Mouse (Mus musculus) layer of hippocampus, postnatal 14 days (tissue): Measurements from ENCODE around the gene Erbb2. TPM values are rescaled to one million over a fixed set of nuclear protein-coding genes. Genes with fewer than 3 reads are reported as not detected.
"Not testable (repeated sequence)": the region's sequence is repeated elsewhere in the genome, so short reads cannot be mapped to it uniquely, and the experiment has no call there.

Source experiments
- DNase-seq, 2 experiments: peaks; one replicate each; pipeline ENCODE4 v3.0.0; 2021 to 2022; ENCODE audit warnings: low spot score in 2 of 2, mixed read lengths in 1 of 2
- long read RNA-seq, 2 experiments: library from polyadenylated mRNA; stranded (forward); transcript quantifications; one replicate each; pipeline ENCODE4 v2.0.0; 2021
- total RNA-seq, 2 experiments: library from RNA; stranded (reverse); gene quantifications; 2 replicates each; pipeline ENCODE4 v1.2.3; 2021

Erbb2 gene
- total RNA-seq: 1 to 10 TPM; 2.4 to 2.9 TPM
- long read RNA-seq, experiment 1, full-length matches to known transcripts: 3 of 5 reads
- long read RNA-seq, experiment 1, partial matches to known transcripts: 1 of 5 reads
- long read RNA-seq, experiment 1, other reads (novel, unspliced or antisense): 1 of 5 reads
- long read RNA-seq, experiment 2, full-length matches to known transcripts: 1 of 1 reads
- long read RNA-seq, experiment 2, partial matches to known transcripts: 0 of 1 reads
- long read RNA-seq, experiment 2, other reads (novel, unspliced or antisense): 0 of 1 reads

DNA sequence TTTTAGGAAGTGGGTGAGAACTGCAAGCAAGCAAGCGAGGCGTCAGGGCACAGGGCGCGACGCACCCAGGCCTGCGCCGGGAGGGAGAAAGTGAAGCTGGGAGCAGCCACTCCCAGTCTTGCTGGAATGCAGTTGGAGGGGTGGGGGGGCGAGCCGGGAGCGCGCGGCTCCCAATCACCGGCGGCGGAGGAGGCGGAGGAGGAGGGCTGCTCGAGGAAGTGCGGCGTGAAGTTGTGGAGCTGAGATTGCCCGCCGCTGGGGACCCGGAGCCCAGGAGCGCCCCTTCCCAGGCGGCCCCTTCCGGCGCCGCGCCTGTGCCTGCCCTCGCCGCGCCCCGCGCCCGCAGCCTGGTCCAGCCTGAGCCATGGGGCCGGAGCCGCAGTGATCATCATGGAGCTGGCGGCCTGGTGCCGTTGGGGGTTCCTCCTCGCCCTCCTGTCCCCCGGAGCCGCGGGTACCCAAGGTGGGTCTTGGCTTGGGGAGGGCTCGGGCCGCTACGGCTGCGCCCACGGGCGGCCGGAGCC, at the start of gene Erbb2:
Gene Erbb2, plus strand, starts transcription at position 198 of the 524 bp plus-strand sequence.
- DNase-seq: no peak

DNA sequence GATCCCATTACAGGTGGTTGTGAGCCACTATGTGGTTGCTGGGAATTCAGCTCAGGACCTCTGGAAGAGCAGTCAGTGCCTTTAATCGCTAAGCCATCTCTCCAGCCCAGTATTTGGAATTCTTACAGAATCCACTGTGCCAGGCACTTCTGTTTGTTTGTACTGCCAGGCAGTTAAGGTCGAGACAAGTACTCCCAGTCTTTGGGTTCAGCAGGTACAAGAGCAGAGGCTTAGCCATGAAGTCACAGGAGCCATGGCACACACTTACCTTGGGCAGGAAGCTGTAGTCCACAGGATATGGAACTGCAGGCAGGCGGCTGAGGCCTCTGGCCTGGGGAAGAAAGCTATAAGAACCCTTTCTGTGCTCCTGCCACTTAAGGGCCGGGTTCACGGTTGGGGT, 48.5 kb upstream of the Erbb2 start:
- no peak for DNase-seq

DNA sequence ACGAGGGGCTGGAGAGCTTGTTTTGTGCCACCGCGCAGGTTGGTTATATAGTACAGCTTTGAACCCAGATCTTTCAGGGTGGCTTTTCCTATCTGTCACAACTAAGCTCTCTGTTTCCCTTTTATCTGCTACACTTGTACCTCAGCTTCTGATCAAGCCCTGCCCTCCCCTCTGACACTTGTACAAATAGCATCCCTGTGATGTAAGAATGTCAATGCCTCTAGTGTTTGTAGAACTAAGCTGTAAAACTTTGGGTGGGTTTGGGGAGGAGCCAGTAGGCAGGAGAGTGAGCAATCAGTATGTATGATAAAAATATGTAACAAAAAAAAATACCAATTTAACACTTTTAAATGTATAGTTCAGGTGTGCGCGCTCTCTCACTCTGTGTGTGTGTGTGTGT, 47.9 kb upstream of the Erbb2 start:
- no peak for DNase-seq

DNA sequence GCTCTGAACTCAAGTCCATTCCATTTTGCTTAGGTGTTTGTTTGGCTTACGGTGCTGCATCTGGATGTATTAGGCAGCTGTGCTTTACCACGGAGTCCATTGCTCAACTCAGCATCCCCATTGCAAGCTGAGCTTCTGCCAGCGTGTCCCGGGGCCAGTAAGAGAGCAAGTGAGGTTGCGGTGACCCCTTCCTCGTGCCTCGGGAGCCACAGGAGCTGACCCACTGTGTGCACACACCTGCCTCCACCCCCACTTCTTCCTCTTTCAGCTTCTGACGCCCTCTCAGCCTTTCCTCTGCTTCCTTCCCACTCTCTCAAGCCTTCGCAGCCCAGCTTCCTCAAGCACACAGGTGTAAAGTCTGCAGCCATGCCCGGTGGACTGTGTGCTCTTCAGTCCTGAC, 46.0 kb upstream of the Erbb2 start:
- no peak for DNase-seq

DNA sequence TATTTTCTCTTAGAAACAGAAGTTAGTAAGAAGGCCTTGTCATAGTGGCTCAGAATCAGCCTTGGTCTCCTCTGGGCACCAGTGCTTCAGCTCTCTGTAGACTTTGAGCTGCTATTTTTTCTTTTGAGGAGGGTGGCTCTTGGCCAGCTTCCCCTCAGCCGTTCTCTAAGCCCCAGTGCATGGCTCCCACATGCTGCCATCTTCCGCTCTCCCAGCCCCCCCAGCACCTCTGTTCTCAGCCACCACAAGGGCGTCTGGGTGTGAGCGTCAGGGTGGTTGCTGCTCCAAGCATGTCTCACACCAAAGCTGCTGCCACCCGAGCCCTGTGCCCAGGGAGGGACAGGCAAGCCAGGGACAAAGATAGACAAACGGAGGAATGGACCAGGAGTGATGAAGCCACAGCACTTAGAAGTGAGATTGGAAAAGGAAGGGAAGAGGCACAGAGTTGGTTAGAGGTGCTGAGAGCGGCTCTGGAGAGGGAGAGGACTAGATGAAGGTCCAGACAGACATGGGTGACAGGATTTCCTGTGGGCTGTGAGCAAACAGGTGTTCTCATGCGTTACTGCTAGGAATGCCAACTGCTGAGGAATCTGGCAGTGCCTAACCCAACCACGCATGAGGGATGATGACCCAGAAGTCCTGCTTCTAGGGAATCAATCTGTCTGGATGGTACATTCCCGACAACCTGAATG, 45.0 kb upstream of the Erbb2 start:
- DNase-seq: no peak

DNA sequence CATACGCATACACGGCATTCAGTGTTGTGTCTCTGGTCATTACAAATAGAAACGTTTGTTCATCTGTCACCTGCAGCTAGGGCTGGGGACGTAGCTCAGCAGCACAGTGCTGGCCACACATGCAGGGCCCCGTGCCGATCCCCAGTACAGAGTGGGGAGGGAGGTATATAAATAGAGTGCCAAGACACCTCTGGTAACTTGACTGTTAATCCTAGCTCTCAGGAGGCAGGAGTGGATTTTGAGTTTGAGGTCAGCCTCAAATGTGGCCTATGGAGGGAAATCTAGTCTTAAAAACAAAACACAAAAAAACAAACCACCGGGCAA, 44.4 kb upstream of the Erbb2 start:
- DNase-seq: no peak

DNA sequence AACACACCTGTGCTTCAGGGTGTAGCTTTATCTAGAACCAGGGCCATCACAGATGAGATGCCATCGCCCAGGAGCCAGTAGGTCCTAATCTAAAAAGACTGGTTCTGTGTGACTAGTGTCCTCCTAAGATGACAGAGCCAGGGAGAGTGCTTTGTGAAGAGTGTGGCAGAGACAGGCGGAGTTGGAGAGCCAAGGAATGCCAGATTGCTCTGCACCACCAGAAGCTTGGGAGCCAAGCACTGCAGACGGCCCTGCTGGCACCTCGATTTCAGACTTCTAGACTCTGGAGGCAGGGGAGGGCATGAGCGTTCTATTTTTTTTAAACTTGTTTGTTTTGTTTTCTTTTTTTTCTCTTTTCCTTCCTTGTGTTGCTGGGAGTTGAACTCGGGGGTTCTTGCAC, 42.9 kb upstream of the Erbb2 start:
- peak in 1 of 2 experiments; percentile 77 for DNase-seq

DNA sequence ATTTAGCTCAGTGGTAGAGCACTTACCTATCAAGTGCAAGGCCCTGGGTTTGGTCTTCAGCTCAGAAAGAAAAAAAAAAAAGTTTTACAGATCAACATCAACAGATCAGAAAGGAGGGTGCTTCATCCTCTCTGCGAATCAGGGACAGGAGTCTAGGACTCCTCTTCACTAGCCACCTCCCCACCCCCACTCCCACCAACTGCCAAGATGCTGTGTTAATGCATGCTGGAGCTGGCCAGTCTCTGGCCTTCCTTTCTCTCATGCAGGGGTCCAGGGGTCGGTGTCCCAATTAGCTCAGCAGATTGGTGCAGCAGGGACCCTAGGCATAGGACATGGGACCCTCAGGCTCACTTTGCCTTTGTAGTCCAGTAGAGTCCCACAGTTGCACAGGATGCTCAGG, 41.7 kb upstream of the Erbb2 start:
- no peak for DNase-seq

DNA sequence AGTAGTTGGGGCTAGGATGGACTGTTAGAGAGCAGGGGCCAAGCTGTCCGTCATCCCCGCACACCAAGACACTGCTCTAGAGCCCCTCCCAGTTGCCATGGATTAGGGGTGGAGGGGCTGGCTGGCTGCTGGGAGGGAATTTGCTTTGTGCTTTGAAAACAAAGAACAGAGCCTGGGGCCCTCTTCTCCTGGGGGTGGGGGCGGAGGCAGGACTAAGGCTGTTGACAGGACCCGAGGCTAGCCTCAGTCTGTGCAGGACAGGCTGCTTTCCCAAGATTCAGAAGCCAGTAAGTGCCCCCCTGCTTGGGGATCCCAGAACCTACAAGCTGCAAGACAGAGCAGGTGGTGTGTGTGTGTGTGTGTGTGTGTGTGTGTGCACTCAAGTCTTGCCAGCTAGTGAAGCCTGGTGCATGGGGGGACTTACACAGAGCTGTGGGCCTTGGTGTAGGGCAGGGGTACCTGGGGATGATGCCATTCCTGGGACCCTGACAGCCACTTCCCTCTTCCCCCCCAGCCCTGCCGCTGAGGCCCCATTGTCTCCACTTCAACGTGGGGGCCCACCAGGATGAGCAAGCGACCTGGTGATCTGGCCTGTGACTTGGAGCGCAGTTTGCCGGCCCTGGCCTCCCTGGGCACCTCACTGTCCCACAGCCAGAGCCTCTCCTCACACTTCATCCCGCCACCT, 40.6 kb upstream of the Erbb2 start:
- no peak for DNase-seq

DNA sequence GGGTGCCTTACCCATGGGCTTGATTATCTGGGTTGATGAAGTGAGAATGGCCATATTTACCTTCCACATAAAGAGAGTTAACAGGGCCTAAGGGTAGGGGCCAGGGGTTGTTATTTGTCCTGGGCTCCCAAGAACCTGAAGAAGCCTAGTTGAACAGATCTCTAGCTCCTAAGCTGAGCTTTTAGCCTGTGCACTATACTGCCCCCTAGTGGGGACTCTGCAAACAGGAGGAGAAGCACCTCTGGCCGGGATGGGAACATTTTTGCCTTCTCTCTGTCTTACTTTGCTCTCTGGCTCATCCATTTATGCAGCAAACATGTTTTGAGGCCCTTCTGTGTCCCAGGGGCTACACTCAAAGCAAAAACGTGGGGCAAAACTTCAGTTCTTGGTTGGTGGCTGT, 39.9 kb upstream of the Erbb2 start:
- peak; percentile 54 to 68 for DNase-seq

DNA sequence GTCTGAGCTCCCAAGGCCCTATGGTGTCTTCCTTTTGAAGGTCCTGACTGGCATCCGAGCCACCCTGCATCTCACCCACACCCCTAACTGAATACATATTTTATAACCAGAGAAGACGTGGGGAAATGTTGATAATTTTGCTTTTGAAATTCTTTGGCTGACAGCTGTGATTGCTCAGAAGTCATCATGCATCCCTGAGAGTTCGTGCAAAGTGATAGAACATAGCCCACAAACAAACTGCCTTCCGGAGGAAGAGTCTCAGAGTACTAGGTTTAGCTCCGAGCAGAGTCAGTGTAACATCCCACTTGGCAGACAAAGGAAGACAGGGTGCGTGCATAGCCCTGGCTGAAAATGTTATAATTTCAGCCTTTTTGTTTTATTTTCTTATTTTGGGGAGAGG, 39.0 kb upstream of the Erbb2 start:
- DNase-seq: no peak

DNA sequence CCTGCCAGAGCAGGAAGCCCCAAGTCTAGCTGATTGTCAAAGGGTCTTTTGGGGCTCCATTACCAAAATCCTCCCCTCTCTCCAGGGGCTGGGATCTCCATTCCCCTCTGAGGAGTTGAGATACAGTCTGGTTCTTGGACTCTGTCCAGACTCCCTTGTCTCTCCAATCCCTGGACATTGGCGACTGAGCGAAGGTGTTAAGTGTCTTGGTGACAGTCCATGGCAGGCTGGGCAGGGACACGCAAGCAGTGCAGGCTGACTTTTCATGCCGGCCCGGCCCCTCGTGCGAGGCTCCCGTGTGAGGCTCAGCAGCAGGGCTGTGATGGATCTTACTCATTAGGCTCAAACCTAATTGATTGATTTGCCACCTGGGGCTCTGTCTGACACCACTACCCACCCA, 38.0 kb upstream of the Erbb2 start:
- no peak for DNase-seq

DNA sequence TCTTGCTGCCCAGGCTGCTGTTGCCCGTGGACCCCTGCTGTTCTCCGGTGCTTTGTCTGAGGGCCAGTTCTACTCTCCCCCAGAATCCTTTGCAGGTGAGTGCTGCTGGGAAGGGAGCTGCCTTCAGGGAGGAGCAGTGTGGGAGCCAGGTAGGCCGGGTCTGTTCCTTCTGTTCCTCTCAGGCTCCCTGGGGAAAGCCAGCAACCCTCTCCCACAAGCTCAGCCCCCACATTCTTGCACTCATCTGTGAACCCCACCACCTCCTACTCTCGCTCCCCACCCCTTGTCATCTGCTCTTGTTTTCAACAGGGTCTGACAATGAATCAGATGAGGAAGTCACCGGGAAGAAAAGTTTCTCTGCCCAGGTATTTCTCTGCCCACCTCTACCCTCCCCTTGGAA, 35.5 kb upstream of the Erbb2 start:
- no peak for DNase-seq

DNA sequence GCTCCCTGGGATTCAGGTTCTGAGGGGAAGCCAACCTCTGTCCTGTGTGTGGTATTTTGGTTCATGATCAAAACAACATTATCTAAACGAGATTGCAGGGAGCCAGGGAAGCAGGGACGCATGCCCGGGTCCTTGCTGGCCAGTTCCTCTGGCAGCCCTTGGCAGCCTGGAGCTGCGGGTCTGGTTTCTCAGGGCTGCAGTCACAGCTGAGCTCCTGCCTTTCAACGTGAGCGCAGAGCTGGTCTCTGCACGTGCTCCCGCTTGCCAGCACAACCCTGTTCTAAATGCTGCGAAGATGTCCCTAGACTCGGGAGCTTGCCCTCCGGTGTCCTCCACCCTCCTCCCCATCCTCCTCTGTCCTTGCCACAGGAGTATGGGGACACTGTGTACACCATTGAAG, 34.5 kb upstream of the Erbb2 start:
- no peak for DNase-seq

DNA sequence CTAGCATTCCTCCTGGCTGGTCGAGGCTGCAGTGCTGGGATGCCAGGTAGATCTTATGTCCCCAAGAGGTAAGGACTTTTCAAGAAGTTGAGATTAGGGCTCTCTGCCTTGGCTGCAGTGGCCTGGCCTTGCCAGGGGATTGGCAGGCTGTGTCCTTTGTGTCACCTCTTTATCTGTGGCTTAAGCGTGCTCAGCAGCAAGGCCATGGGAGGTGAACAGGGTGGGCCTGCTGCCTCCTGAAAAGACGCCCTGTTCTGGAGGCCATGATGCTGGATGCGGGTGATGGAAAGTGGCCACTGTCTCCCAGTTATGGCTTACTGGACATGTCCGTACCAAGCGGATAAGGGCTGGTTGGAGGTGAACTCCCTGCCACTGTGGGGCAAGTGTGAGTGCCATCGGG, 32.9 kb upstream of the Erbb2 start:
- no peak for DNase-seq

DNA sequence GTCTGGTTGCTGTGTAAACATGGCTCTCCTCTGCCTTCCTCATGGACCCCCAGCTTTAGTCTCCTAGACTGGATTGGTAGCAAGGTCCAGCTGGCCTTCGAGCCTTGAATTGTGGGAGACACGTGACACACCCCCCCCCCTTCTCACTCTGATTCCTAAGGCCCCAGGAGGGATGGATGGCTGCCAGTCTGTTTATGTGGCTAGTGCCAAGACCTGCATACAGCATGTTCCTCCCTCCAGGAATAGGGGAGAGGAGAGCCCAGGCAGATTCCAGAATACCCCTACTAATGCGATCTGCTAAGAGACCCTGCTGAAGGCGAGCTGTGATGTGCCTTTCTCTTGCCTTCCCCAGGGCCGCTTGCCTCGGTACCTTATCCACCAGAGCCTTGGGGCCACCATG, 32.2 kb upstream of the Erbb2 start:
- DNase-seq: no peak

DNA sequence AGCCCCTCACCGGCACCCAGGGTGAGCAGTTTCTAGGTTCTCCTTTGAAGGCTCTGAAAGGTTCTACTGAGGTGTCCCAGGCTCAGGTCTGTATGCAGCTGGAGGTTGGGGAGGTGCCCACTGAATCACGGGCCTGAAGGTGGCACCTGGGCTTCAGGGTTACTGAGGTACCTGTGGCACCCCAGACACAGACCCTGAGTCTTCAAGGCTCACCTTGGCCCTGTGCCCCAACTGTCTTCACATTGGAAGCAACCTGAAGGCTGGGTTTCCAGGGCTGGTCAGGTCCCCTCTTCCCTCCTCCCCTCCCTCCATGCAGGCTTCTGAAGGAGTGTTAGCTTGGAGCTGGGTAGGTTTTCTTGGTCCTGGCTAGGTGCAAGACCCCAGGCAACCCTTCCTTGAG, 30.6 kb upstream of the Erbb2 start:
- DNase-seq: no peak

DNA sequence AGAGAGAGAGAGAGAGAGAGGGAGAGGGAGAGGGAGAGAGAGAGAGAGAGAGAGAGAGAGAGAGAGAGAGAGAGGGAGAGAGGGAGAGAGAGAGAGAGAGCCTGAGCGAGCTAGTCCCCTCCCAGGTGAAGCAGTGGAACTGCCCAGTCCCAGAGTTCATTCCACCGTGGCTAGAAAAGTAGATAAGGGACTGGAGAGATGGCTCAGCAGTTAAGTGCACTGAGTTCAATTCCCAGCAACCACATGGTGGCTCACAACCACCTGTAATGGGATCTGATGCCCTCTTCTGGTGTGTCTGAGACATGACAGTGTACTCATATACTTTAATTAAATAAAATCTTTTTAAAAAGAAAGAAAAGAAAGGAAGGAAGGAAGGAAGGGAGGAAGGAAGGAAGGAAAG, 29.9 kb upstream of the Erbb2 start:
- DNase-seq: not testable (repeated sequence)

DNA sequence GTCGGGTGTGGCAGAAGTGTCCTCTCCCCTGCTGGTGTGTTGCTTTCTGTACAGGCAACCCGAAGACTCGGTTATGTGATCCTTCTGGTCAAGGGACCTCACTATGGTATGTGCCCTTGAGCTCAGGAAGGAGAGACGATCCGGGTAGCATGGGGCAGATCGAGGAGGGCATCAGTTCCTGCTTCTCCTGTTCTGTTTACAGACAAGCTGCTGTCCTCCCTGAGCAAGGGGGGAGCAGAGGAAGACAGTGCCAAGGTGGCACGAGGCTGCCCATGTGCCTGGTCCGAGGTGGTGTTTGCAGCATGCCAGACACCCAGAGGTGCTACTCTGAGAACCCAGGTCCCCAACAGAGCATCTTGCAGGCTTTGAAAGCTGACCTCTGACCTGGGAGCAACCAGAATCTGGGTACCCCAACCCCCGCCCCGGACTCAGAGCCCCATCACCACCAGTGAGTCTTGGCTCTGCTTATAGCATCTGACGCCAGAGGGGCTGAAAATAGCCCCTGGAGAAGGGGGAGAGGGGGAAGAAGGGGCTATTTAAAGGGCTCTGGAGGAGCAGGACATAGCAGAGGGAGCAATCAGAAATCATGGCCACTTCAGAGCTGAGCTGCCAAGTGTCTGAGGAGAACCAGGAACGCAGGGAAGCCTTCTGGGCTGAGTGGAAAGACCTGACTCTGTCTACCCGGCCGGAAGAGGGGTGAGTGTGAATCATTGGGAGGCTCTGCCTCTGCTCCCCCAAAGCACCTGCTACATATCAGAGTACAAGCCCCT, 28.8 kb upstream of the Erbb2 start, which contains the start of gene Tcap:
Gene Tcap, plus strand, starts transcription at position 551 of the 770 bp plus-strand sequence.
- DNase-seq: no peak

DNA sequence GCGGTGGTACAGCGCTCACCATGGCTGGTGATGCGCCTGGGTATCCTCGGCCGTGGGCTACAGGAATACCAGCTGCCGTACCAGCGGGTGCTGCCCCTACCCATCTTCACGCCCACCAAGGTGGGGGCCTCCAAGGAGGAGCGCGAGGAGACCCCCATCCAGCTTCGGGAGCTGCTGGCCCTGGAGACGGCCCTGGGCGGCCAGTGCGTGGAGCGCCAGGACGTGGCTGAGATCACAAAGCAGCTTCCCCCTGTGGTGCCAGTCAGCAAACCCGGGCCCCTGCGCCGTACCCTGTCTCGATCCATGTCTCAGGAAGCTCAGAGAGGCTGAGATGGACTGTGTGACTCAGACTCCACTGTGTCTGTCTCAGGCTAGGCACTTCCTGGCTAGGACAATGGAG, 28.1 kb upstream of the Erbb2 start:
- DNase-seq: no peak
